Comparison of ENCODE assay signal across 23 mouse cellular contexts in genomic region chr15:88635205-88635604, GRCm38 (mm10). TPM values are rescaled to one million over a fixed set of nuclear protein-coding genes. Genes with fewer than 3 reads are reported as not detected.
A peak's percentile ranks its signal among the peaks of the same experiment; 100 is the strongest.
DNase-seq lines count a peak whose midpoint lies in the region; ATAC-seq and TF ChIP-seq lines count a peak whose summit lies in the region.
"Had no signal": no experiment of that assay in that cellular context is flagged by ENCODE, and none has a peak within 500 bp of the region (broad histone marks: within the 10 kb centered on the region; RNA-seq: fewer than 3 reads in every experiment).

No protein-coding gene starts in this region.

- H3K27ac ChIP-seq in layer of hippocampus, adult 2 months = no peak overlapping the region
- H3K27ac ChIP-seq: hindbrain, embryonic 15.5 days; limb, embryonic 10.5 days; macrophage had no signal

- peak; percentile 14 to 53 for DNase-seq in cerebellum, postnatal 14 days
- no peak for DNase-seq in cerebellum, adult 11-12 months
- DNase-seq in layer of hippocampus, adult 2 months (ENCODE audit: low spot score in 2 of 2) = no peak
- no peak for DNase-seq in layer of hippocampus, postnatal 14 days (ENCODE audit: low spot score in 2 of 2)
- peak; percentile 30 for DNase-seq in thymus, postnatal 4 days
- no peak for DNase-seq in thymus, postnatal 10 days (ENCODE audit: low spot score in 2 of 2)
- DNase-seq in retina, postnatal 1 day = peak; percentile 28
- DNase-seq: adrenal gland, postnatal 25 days; cerebellum, adult 11 months; layer of hippocampus, adult 9-11 months; right cerebral cortex, postnatal 4 days had no signal

- H3K4me3 ChIP-seq in layer of hippocampus, adult 2 months = no peak overlapping the region
- H3K4me3 ChIP-seq: hindbrain, embryonic 15.5 days; limb, embryonic 10.5 days had no signal

- TF ChIP-seq CTCF in layer of hippocampus, adult 2 months (conservative IDR thresholded peaks at IDR 0.05) = peak; percentile 59

- ATAC-seq in CD4-positive, CD25-positive, alpha-beta regulatory T cell, adult 4 months = no peak
- ATAC-seq: forebrain, embryonic 16.5 days; Patski had no signal

RNA-seq across cellular contexts. Expression of gene Zdhhc25, which starts 35.1 kb away (rescaled TPM):
- total RNA-seq in layer of hippocampus, adult 2 months (2021) = not detected
- not detected for total RNA-seq in layer of hippocampus, postnatal 14 days (2021)
- not detected for polyA plus RNA-seq in CD4-positive, CD25-positive, alpha-beta regulatory T cell, adult 4 months (2017; shearing (Covaris generic))
- total RNA-seq: adrenal gland, postnatal 25 days; gastrocnemius, postnatal 4 days had no signal
- polyA plus RNA-seq: forebrain, embryonic 16.5 days; heart, embryonic 14.5 days; hindbrain, embryonic 15.5 days; kidney, embryonic 16.5 days; limb, embryonic 10.5 days; liver, embryonic 16.5 days; macrophage; midbrain, embryonic 14.5 days; neural tube, embryonic 11.5 days; Patski had no signal

Comparison
In these comparisons a context has a peak if more than half of its experiments do, and no peak if none do; other contexts are left out.
1. DNase-seq: peak in cerebellum, postnatal 14 days (2 of 2), thymus, postnatal 4 days (single experiment) and retina, postnatal 1 day (single experiment); none in cerebellum, adult 11-12 months (single experiment), layer of hippocampus, adult 2 months (0 of 2), layer of hippocampus, postnatal 14 days (0 of 2) and thymus, postnatal 10 days (0 of 2).